Mouse (Mus musculus) ES-Bruce4 (cell line): ENCODE data around the gene Camk2d. TPM values are rescaled to one million over a fixed set of nuclear protein-coding genes. Genes with fewer than 3 reads are reported as not detected.

Experiments
- H3K27ac ChIP-seq: 2 replicates; pipeline ENCODE4 v1.5.1; 2012; ENCODE audit warnings: low read length, inconsistent platforms; ENCODE audit not compliant: insufficient read depth
- H3K27me3 ChIP-seq: 2 replicates; pipeline ENCODE4 v1.6.1; 2012; ENCODE audit warnings: mild to moderate bottlenecking, low read length, inconsistent platforms; ENCODE audit not compliant: control insufficient read depth, poor library complexity, insufficient read depth, severe bottlenecking
- H3K36me3 ChIP-seq: 2 replicates; pipeline ENCODE4 v1.6.1; 2012; ENCODE audit warnings: inconsistent platforms, mild to moderate bottlenecking, low read length, moderate library complexity; ENCODE audit not compliant: control insufficient read depth, poor library complexity, insufficient read depth, severe bottlenecking
- H3K4me1 ChIP-seq: one replicate; pipeline ENCODE4 v1.8.1; 2011; ENCODE audit warnings: low read length; ENCODE audit not compliant: control insufficient read depth, insufficient read depth
- H3K4me3 ChIP-seq: 2 replicates; pipeline ENCODE4 v1.5.1; 2011; ENCODE audit warnings: low read depth, mild to moderate bottlenecking, low read length
- H3K9ac ChIP-seq: 2 replicates; pipeline ENCODE4 v1.6.1; 2012; ENCODE audit warnings: low read depth, mild to moderate bottlenecking, inconsistent platforms; ENCODE audit not compliant: poor library complexity, severe bottlenecking
- H3K9me3 ChIP-seq: replicated peaks from 2 replicates; pipeline ENCODE4 v1.6.1; 2012; ENCODE audit warnings: mild to moderate bottlenecking, low read length, inconsistent platforms; ENCODE audit not compliant: control insufficient read depth, poor library complexity, insufficient read depth, severe bottlenecking
- CTCF ChIP-seq: IDR thresholded peaks from one replicate; pipeline ENCODE4 v1.8.1; 2011; ENCODE audit warnings: low read depth, low read length
- EP300 ChIP-seq: IDR thresholded peaks from 2 replicates; pipeline ENCODE4 v1.6.1; 2011; ENCODE audit warnings: low read depth, low read length; ENCODE audit not compliant: insufficient read depth
- POLR2A ChIP-seq: IDR thresholded peaks from one replicate; pipeline ENCODE4 v1.8.1; 2011; ENCODE audit warnings: low read length; ENCODE audit not compliant: insufficient read depth
- polyA plus RNA-seq: library from polyadenylated mRNA; stranded (reverse); fragments of >200 nt; gene quantifications from 2 replicates; pipeline ENCODE4 v1.2.4, GENCODE M21; 2011; ENCODE audit warnings: low read depth; ENCODE audit not compliant: missing spikeins, insufficient read depth, insufficient read length

Gene Camk2d
- polyA plus RNA-seq, 1 experiment = 32.9 TPM

DNA sequence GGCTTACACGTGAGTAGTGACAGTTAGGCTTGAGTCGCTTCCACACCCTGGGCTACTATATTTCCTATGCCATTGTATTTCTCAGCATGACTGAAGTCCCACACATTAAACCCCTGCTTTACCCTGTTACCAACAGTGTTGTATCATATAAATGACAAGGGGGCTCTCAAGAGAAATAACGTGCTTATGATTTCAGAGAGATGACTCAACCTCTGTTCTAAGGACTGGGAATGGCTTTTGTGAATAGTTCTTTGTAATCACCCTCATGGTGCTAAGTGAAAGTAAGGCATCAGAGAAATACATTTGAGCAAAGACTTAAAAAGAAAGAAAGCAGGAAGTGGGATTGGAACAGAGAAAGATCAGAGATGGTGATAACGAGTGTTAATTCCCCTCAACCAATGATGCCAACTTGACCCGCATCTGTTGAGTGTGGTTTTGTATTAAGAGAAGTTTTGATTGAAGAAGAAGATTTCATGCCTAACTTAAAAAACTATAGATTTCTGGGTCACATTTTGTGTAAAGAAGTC, 238.6 kb downstream of the Camk2d start:
- H3K9me3 ChIP-seq = no peaks in the 10 kb centered on the region
- no peak overlapping the region for H3K27ac ChIP-seq
- H3K4me3 ChIP-seq = no peak overlapping the region
- H3K9ac ChIP-seq = no peak overlapping the region
- H3K4me1 ChIP-seq = no peaks in the 10 kb centered on the region
- TF ChIP-seq EP300 = no peak
- H3K27me3 ChIP-seq = no peaks in the 10 kb centered on the region
- H3K36me3 ChIP-seq = no peaks in the 10 kb centered on the region

DNA sequence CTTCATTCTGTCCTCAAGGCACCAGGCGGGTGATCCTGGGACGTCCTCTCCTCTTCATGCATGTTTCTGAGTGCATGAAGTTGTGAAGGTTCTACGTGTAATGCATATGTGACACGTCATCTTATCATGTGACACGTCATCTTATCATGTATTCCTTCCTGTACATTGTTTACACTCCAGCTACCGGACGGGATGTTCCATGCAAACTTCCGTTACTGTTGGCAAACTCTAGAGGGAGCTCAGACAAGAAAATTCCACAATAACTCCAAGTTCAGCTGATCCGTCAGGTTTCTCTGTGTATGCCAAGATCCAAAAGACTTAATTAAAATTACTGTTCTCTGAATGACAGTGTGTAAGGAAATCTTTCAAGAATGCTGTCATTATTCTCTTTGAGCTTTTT, 246.7 kb downstream of the Camk2d start:
- H3K9ac ChIP-seq = no peak overlapping the region
- H3K4me3 ChIP-seq = no peak overlapping the region
- H3K4me1 ChIP-seq = no peaks in the 10 kb centered on the region
- no peaks in the 10 kb centered on the region; the same call in 1 of the 2 replicates for H3K27me3 ChIP-seq
- no peak overlapping the region for H3K27ac ChIP-seq
- no peaks in the 10 kb centered on the region for H3K36me3 ChIP-seq
- TF ChIP-seq POLR2A = no peak
- no peaks in the 10 kb centered on the region for H3K9me3 ChIP-seq

GRCm38 (mm10) chr3:126844809-126845208, 248.7 kb downstream of the Camk2d start:
- no peaks in the 10 kb centered on the region; the same call in 1 of the 2 replicates for H3K27me3 ChIP-seq
- no peaks in the 10 kb centered on the region for H3K9me3 ChIP-seq
- no peak overlapping the region for H3K9ac ChIP-seq
- no peak overlapping the region for H3K27ac ChIP-seq
- no peaks in the 10 kb centered on the region for H3K36me3 ChIP-seq
- no peak overlapping the region for H3K4me3 ChIP-seq
- no peak for TF ChIP-seq EP300
- no peak for TF ChIP-seq POLR2A
- TF ChIP-seq CTCF = no peak
- no peaks in the 10 kb centered on the region for H3K4me1 ChIP-seq

GRCm38 (mm10) chr3:126848081-126848480, 252.0 kb downstream of the Camk2d start:
- no peaks in the 10 kb centered on the region for H3K9me3 ChIP-seq
- no peaks in the 10 kb centered on the region; the same call in 1 of the 2 replicates for H3K27me3 ChIP-seq
- no peak overlapping the region for H3K27ac ChIP-seq
- H3K9ac ChIP-seq = no peak overlapping the region
- no peaks in the 10 kb centered on the region for H3K36me3 ChIP-seq
- TF ChIP-seq CTCF (no peak), EP300 (no peak), POLR2A (no peak)
- H3K4me3 ChIP-seq = no peak overlapping the region
- no peaks in the 10 kb centered on the region for H3K4me1 ChIP-seq

- Histone ChIP-seq H3K9me3 (no peaks in the 10 kb centered on the region), H3K4me1 (no peaks in the 10 kb centered on the region), H3K36me3 (no peaks in the 10 kb centered on the region), H3K4me3 (no peak overlapping the region), H3K27ac (no peak overlapping the region), H3K27me3 (no peaks in the 10 kb centered on the region), H3K9ac (no peak overlapping the region)
- no peak for TF ChIP-seq EP300
Observed at GRCm38 (mm10) chr3:126860442-126860841, 264.3 kb downstream of the Camk2d start.

GRCm38 (mm10) chr3:126869561-126869960, 273.5 kb downstream of the Camk2d start:
- no peaks in the 10 kb centered on the region for H3K36me3 ChIP-seq
- no peaks in the 10 kb centered on the region for H3K27me3 ChIP-seq
- H3K4me1 ChIP-seq = no peaks in the 10 kb centered on the region
- H3K27ac ChIP-seq = no peak overlapping the region
- H3K4me3 ChIP-seq = no peak overlapping the region
- H3K9me3 ChIP-seq = no peaks in the 10 kb centered on the region
- no peak overlapping the region for H3K9ac ChIP-seq
- no peak for TF ChIP-seq CTCF
- no peak for TF ChIP-seq POLR2A
- no peak for TF ChIP-seq EP300
